Mouse (Mus musculus): Measurements from ENCODE around the gene Eva1c.

GRCm38 (mm10) chr16:90833041-90833791 is 6.7 kb downstream of the Eva1c start:
- TF ChIP-seq MYC (IDR thresholded peaks at IDR 0.05; ENCODE audit: low read depth, low read length) (no peak), CTCF (conservative IDR thresholded peaks at IDR 0.05 in 1 of 2, IDR thresholded peaks at IDR 0.05 in 1 of 2; ENCODE audit: low read depth in 2 of 2, low read length in 2 of 2) (no peak)
